Mouse (Mus musculus): ENCODE measurements around the gene Shisal1. TPM values are rescaled to one million over a fixed set of nuclear protein-coding genes. Genes with fewer than 3 reads are reported as not detected.

The Shisal1 gene
- total RNA-seq, 2 experiments from 2014 or later = 59.9 to 61.7 TPM

- no peak for DNase-seq
Measured at GRCm38 (mm10) chr15:84425733-84426132, 21.2 kb downstream of the Shisal1 start.

- no peak for DNase-seq
Measured at GRCm38 (mm10) chr15:84423781-84424180, 23.1 kb downstream of the Shisal1 start.

GRCm38 (mm10) chr15:84418266-84418610, 28.7 kb downstream of the Shisal1 start:
- no peak for DNase-seq

GRCm38 (mm10) chr15:84417592-84418265, 29.2 kb downstream of the Shisal1 start:
- no peak for DNase-seq

- DNase-seq = no peak
Measured at GRCm38 (mm10) chr15:84417017-84417416, 29.9 kb downstream of the Shisal1 start.

- peak in 1 of 2 experiments; percentile 49 for DNase-seq
Measured at GRCm38 (mm10) chr15:84414040-84414848, 32.7 kb downstream of the Shisal1 start.

- DNase-seq = peak in 1 of 2 experiments; percentile 49
Measured at GRCm38 (mm10) chr15:84412409-84412808, 34.5 kb downstream of the Shisal1 start.

- DNase-seq = no peak
Measured at GRCm38 (mm10) chr15:84410052-84410451, 36.8 kb downstream of the Shisal1 start.

- DNase-seq = peak; percentile 69 to 73
Measured at GRCm38 (mm10) chr15:84408576-84408975, 38.3 kb downstream of the Shisal1 start.

GRCm38 (mm10) chr15:84405759-84406158, 41.1 kb downstream of the Shisal1 start:
- no peak for DNase-seq

- no peak for DNase-seq
Measured at GRCm38 (mm10) chr15:84403454-84404113, 43.3 kb downstream of the Shisal1 start.

GRCm38 (mm10) chr15:84398617-84399016, 48.3 kb downstream of the Shisal1 start:
- no peak for DNase-seq

GRCm38 (mm10) chr15:84397663-84398169, 49.2 kb downstream of the Shisal1 start:
- DNase-seq = no peak

- DNase-seq = no peak
Measured at GRCm38 (mm10) chr15:84395341-84396067, 51.4 kb downstream of the Shisal1 start.

- no peak for DNase-seq
Measured at GRCm38 (mm10) chr15:84393341-84393740, 53.6 kb downstream of the Shisal1 start.

- DNase-seq = no peak
Measured at GRCm38 (mm10) chr15:84392840-84393239, 54.1 kb downstream of the Shisal1 start.

- no peak for DNase-seq
Measured at GRCm38 (mm10) chr15:84392131-84392530, 54.8 kb downstream of the Shisal1 start.

- no peak for DNase-seq
Measured at GRCm38 (mm10) chr15:84388698-84389131, 58.2 kb downstream of the Shisal1 start.

- no peak for DNase-seq
Measured at GRCm38 (mm10) chr15:84385995-84386565, 60.8 kb downstream of the Shisal1 start.

GRCm38 (mm10) chr15:84384066-84384465, 62.8 kb downstream of the Shisal1 start:
- no peak for DNase-seq

- DNase-seq = no peak
Measured at GRCm38 (mm10) chr15:84380181-84380580, 66.7 kb downstream of the Shisal1 start.

- DNase-seq = no peak
Measured at GRCm38 (mm10) chr15:84378734-84379133, 68.2 kb downstream of the Shisal1 start.
